Mouse (Mus musculus) right cerebral cortex, postnatal 4 days (tissue): Measurements from ENCODE around the gene Herpud1.

Experiments
- DNase-seq: peaks from one replicate; pipeline ENCODE4 v3.0.0-alpha.2; 2022

The Herpud1 gene

GRCm38 (mm10) chr8:94412518-94412917, 26.3 kb downstream of the Herpud1 start:
- DNase-seq: no peak

DNA sequence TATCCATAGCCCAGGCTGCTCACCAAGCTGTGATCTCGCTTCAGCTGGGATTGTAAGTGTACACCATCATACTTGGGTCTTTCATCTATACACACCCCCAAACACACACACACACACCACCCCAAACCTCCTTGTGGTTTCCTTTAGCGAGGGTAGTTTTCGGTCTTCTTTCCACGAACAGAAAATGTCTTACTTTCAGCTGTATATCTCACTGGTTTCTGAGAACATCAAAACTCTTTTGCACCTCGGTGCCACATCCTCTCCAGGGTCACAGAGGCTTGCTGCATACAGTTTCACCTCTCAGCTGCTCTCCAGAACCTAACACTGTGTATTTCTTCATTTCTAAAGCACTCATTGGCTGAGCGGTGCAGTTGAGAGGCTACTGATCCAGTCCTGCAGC, 27.3 kb downstream of the Herpud1 start:
- DNase-seq: no peak

GRCm38 (mm10) chr8:94415218-94415617, 29.0 kb downstream of the Herpud1 start:
- no peak for DNase-seq

GRCm38 (mm10) chr8:94418017-94418416, 31.8 kb downstream of the Herpud1 start:
- no peak for DNase-seq

DNA sequence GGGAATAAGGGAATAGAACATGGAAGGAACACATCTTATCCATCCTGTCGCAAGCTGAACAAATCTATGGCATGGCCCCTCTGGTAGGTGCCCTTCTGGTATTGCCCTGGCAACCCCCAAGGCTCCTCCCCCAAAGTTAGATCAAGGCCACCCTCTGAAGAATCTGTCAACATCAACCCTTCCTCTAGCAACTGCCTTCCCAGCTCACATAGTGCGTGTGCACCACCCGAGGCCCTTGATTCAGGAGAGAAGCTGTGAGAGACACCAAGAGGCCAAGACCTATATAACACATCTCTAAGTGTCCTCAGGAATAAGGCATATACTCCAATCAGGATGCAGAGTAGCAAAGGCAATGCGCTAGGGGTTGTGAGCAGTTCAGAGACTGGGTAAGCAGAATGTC, 36.0 kb downstream of the Herpud1 start:
- no peak for DNase-seq

GRCm38 (mm10) chr8:94427953-94428352, 41.7 kb downstream of the Herpud1 start:
- DNase-seq: no peak

- DNase-seq: no peak
Measured at GRCm38 (mm10) chr8:94428420-94428819, 42.2 kb downstream of the Herpud1 start.

DNA sequence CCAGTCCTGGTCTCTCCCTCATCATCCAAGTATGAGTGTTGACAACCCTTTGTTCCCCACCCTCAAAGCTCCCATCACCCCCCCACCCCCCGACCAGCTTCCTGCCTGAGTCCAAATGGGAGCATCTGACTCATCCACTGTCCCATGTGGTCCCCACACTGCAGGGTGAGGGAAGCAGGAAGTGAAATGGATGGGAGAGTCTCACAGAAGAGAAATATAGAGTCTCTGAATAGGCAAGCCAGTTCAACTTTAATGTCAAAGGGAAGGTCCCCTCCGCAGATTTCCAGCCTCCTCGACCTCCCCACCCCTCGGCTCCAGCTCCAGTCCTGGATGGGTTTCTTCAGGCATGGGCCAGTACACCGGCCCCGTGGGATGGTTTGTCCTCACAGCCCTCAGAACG, 43.1 kb downstream of the Herpud1 start:
- no peak for DNase-seq

DNA sequence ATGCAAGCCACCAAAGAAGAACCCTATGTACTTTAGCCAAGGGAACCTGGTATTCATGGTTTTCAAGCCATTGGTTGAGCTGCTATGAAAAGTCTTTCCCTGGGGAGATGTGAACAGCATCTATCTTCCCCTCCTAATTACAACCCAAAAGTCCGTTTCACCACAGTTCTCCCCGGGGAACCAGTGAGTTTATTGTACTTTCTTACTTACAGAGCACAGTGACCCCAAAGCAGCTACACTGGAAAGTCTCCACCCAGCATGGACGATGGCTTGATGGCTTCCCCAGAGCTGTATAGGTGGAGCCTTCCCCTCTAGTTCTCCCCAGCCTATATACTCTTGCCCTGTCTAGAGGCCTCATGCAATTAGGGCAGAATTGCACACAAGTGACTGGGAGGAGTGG, 46.0 kb downstream of the Herpud1 start:
- no peak for DNase-seq

DNA sequence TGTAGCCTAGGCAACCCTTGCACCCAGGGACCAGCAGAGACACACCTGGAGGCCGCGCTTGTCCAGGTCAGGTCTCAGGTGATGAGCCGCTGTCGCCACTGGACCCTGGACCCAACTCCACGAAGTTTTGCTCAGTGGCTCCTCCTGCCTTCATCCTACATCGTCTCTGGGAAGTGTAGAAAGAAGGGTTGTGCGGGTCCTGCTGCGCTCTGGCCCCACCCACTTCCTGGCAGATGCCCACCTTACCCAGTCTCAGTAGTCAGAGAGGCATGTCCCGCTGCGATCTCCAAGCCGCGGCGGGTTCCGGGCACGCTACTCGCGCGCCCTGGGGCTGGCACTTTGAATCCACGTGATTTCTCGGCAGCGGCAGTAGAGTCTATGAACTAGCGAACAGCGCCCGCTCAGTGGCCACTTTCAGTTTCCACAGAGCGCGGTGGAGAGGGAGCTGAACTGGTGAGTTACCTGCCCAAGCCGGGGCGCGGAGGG, 47.8 kb downstream of the Herpud1 start, which contains the start of gene Nlrc5:
Gene Nlrc5 (plus strand): TSS at position 376 of the 486 bp plus-strand sequence.
- DNase-seq: peak; percentile 49

DNA sequence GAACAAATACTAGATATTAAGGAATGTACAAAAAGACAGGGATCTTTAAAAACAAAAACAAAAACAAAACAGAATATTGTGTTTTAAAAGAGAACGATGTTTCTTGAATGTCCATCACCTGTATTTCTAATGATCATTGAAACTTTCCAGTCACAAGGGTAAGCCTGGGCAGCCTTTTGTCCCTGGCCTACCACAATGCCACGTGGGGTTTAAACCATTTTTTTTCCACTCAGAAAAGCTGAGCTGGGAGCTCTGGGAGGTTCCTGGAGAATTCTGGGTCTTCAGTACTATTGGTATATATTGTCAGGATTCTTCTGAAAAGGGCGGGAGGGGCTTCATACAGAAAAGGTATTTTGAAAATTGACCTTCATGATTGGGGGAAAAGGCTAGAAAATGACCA, 48.7 kb downstream of the Herpud1 start:
- no peak for DNase-seq

DNA sequence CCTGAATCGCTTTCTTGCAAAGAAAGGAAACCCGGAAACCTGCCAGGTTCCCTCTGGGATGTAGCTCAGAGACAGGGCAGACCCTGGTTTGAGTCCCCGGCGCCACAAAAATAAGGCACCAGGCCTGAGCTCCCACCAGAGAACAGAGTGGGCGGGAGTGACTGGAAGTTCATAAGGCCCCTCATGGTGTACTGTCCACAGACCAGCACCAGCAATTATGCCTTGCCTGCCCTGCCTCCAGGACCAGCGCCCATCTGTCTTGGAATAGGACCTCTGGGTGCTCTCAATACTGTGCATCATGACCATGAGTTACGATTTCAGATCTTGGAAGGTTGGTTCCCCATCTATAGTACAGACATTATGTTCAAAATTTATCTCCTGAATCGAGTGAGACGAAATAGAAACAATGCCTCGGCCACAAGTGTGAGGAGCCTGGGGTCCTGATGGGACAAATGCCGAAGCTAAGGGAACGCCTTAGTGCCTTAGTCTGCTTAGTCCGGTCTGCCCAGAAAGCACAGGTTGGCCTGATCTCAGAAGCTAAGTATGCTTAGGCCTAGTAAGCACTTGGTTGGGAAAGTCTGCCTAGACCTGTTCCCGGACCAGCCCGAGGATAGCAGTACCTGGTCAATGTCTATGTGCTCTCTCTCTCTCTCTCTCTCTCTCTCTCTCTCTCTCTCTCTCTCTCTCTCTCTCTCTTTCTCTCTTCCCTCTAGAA, 49.3 kb downstream of the Herpud1 start:
- no peak for DNase-seq

DNA sequence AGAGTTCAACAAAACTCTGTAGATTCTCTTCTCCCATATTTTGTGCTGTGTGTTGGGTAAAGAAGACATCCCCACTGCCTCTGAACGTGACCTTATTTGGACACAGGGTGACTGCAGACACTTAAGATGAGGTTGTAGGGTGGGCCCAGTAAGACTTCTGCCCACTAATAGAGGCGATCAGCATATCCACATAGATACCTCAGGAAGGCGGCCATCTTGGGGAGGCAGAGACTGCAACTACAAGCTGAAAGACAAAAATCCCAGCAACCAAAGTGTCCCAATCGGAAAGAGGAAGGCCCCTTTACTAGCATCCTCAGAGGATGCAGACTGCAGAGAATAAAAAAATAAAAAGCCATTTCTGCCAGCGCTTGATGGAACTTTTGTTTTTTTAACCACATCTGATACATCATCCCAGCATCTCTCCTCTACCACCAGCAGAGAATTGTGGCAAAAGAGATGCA, 49.9 kb downstream of the Herpud1 start:
- DNase-seq: no peak

- DNase-seq: no peak
Measured at GRCm38 (mm10) chr8:94436900-94437299, 50.7 kb downstream of the Herpud1 start.

DNA sequence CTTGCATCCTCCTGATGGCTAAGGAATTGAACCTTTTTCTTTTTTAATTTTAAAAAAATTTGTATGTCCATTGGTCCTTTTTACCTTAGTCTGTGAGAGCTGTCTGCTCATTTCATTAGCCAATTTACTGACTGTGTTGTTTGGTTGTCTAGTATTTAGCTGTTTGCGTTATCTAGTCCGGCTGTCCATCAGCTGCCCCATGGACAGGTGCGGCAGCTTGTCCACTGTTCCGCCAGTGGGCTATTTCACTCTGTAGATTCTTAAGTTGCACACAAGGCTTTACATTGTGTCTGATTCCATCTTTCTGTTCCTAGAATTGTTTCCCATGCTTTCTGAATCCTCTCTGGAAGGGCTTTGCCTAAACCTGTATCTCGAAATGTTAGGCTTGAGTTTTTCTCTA, 52.4 kb downstream of the Herpud1 start:
- DNase-seq: no peak

- DNase-seq: no peak
Measured at GRCm38 (mm10) chr8:94439691-94440090, 53.5 kb downstream of the Herpud1 start.

GRCm38 (mm10) chr8:94440389-94440788, 54.2 kb downstream of the Herpud1 start:
- DNase-seq: no peak

GRCm38 (mm10) chr8:94441686-94442085, 55.4 kb downstream of the Herpud1 start:
- no peak for DNase-seq

DNA sequence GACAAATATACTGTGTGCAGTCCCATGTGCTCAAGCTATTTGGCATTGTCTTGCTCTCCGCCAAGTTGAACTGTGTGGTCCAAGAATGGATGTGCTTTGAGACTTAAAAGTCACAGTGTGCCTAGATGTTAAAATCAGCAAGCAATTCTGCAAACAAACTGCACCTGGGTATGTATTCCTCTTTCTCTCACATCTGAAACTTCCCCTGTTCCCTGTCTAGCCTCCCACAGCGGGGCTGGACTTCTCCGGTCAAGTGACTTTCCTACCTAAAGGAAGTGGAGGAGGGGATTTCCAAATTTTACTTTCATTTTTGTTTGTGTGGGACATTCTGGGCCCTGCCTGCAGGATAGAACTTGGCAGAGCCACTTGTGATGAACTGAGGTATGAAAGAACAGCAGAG, 56.9 kb downstream of the Herpud1 start:
- no peak for DNase-seq

DNA sequence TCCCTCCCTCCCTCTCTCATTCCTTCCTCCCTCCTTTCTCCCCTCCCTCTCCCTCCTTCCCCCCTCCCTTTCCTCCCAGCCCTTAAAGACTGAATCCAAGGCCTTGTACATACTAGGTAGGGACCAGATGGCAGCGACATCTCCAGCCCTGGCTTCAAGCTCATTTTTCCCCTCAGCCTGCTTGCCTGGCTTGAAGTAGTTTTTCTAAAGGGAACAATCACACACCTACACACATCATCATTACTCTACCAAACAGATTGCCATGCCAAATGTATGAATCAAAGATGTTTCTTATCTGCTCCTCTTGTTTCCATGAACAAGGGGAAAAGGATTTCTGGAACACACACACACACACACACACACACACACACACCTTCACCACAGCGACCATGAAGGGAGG, 58.2 kb downstream of the Herpud1 start:
- DNase-seq: no peak
